Mouse (Mus musculus): ENCODE data around the gene Gabrd. TPM values are rescaled to one million over a fixed set of nuclear protein-coding genes. Genes with fewer than 3 reads are reported as not detected.

The Gabrd gene
- total and polyA plus RNA-seq, 3 experiments: 0.50 to 1.1 TPM; not detected in 1

GRCm38 (mm10) chr4:155344716-155345607 is 53.0 kb downstream of the Gabrd start:
- no peaks in the 10 kb centered on the region for H3K4me1 ChIP-seq (ENCODE audit: control insufficient read depth in 1 of 2, insufficient read depth in 2 of 2, low read length in 2 of 2)
- no peaks in the 10 kb centered on the region for H3K36me3 ChIP-seq (ENCODE audit: control insufficient read depth in 1 of 2, insufficient read depth in 2 of 2, low read length in 2 of 2)
- DNase-seq (ENCODE audit: low read depth, low spot score): no peak
- no peak for TF ChIP-seq SIN3A (IDR thresholded peaks at IDR 0.05; ENCODE audit: low read length)
- TF ChIP-seq MEF2A (IDR thresholded peaks at IDR 0.05; ENCODE audit: extremely low read depth, insufficient replicate concordance, low read depth, low read length, poor library complexity, severe bottlenecking): no peak
- TF ChIP-seq MYB (IDR thresholded peaks at IDR 0.05; ENCODE audit: low read depth, low read length): no peak
- TF ChIP-seq TBP (IDR thresholded peaks at IDR 0.05; ENCODE audit: low read depth, low read length): no peak
- TF ChIP-seq GABPA (IDR thresholded peaks at IDR 0.05; ENCODE audit: low read depth, low read length): no peak
- TF ChIP-seq MAX (IDR thresholded peaks at IDR 0.05; ENCODE audit: low read length): no peak
- TF ChIP-seq CHD2 (IDR thresholded peaks at IDR 0.05; ENCODE audit: low read length): no peak
- TF ChIP-seq USF2 (IDR thresholded peaks at IDR 0.05; ENCODE audit: borderline replicate concordance in 1 of 2, insufficient read depth in 1 of 2, low read depth in 1 of 2, low read length in 2 of 2): no peak
- TF ChIP-seq MYC (IDR thresholded peaks at IDR 0.05; ENCODE audit: low read depth, low read length): no peak
- TF ChIP-seq USF1 (IDR thresholded peaks at IDR 0.05; ENCODE audit: low read depth, low read length): no peak
- TF ChIP-seq EP300 (IDR thresholded peaks at IDR 0.05; ENCODE audit: low read depth in 1 of 2, low read length in 2 of 2): no peak
- no peak for TF ChIP-seq SMC3 (IDR thresholded peaks at IDR 0.05; ENCODE audit: low read depth, low read length)
- no peak for TF ChIP-seq MXI1 (IDR thresholded peaks at IDR 0.05; ENCODE audit: low read depth, low read length)
- TF ChIP-seq ZNF384 (IDR thresholded peaks at IDR 0.05; ENCODE audit: low read depth, low read length): no peak
- no peak for TF ChIP-seq RAD21 (IDR thresholded peaks at IDR 0.05; ENCODE audit: low read depth, low read length)
- H3K27me3 ChIP-seq (ENCODE audit: control insufficient read depth in 1 of 2, insufficient read depth in 2 of 2, low read length in 2 of 2): peaks cover 3 to 11% of the 10 kb centered on the region in 2 experiments; a peak in 3 of 4 replicates
- no peak overlapping the region for H3K27ac ChIP-seq (ENCODE audit: control insufficient read depth, low read depth, low read length)
- H3K9me3 ChIP-seq (replicated peaks; ENCODE audit: insufficient read depth, low read length): no peaks in the 10 kb centered on the region
- no peaks in the 10 kb centered on the region for H3K79me2 ChIP-seq (ENCODE audit: control insufficient read depth, insufficient read depth, low read length, poor library complexity)
- no peak overlapping the region for H3K9ac ChIP-seq (ENCODE audit: control insufficient read depth, low read depth, low read length, poor library complexity, severe bottlenecking)
- no peak overlapping the region for H3K4me3 ChIP-seq (ENCODE audit: control insufficient read depth in 1 of 2, insufficient read depth in 1 of 2, low read depth in 2 of 2, low read length in 2 of 2)

- no peaks in the 10 kb centered on the region for H3K4me1 ChIP-seq (ENCODE audit: control insufficient read depth in 1 of 2, insufficient read depth in 2 of 2, low read length in 2 of 2)
- H3K36me3 ChIP-seq (ENCODE audit: control insufficient read depth in 1 of 2, insufficient read depth in 2 of 2, low read length in 2 of 2): no peaks in the 10 kb centered on the region
- no peak overlapping the region for H3K4me3 ChIP-seq (ENCODE audit: control insufficient read depth in 1 of 2, insufficient read depth in 1 of 2, low read depth in 2 of 2, low read length in 2 of 2)
- no peak overlapping the region for H3K9ac ChIP-seq (ENCODE audit: control insufficient read depth, low read depth, low read length, poor library complexity, severe bottlenecking)
- H3K27me3 ChIP-seq (ENCODE audit: control insufficient read depth in 1 of 2, insufficient read depth in 2 of 2, low read length in 2 of 2): peaks cover 5 to 15% of the 10 kb centered on the region in 2 experiments
- DNase-seq (ENCODE audit: low read depth, low spot score): no peak
- TF ChIP-seq USF1 (IDR thresholded peaks at IDR 0.05; ENCODE audit: low read depth, low read length): no peak
- no peak for TF ChIP-seq TBP (IDR thresholded peaks at IDR 0.05; ENCODE audit: low read depth, low read length)
- TF ChIP-seq NRF1 (IDR thresholded peaks at IDR 0.05; ENCODE audit: insufficient read depth, low read depth, low read length, poor library complexity, severe bottlenecking): no peak
- TF ChIP-seq RAD21 (IDR thresholded peaks at IDR 0.05; ENCODE audit: low read depth, low read length): no peak
- TF ChIP-seq JUND (IDR thresholded peaks at IDR 0.05; ENCODE audit: low read depth, low read length): no peak
- TF ChIP-seq MEF2A (IDR thresholded peaks at IDR 0.05; ENCODE audit: extremely low read depth, insufficient replicate concordance, low read depth, low read length, poor library complexity, severe bottlenecking): no peak
- no peak for TF ChIP-seq USF2 (IDR thresholded peaks at IDR 0.05; ENCODE audit: borderline replicate concordance in 1 of 2, insufficient read depth in 1 of 2, low read depth in 1 of 2, low read length in 2 of 2)
- TF ChIP-seq ZKSCAN1 (IDR thresholded peaks at IDR 0.05; ENCODE audit: low read depth, low read length): no peak
- TF ChIP-seq ETS1 (IDR thresholded peaks at IDR 0.05; ENCODE audit: low read depth, low read length): no peak
- no peak for TF ChIP-seq HCFC1 (IDR thresholded peaks at IDR 0.05; ENCODE audit: low read depth, low read length)
- no peak overlapping the region for H3K27ac ChIP-seq (ENCODE audit: control insufficient read depth, low read depth, low read length)
- H3K9me3 ChIP-seq (replicated peaks; ENCODE audit: insufficient read depth, low read length): no peaks in the 10 kb centered on the region
- H3K79me2 ChIP-seq (ENCODE audit: control insufficient read depth, insufficient read depth, low read length, poor library complexity): no peaks in the 10 kb centered on the region
Observed at GRCm38 (mm10) chr4:155344299-155344600, 53.7 kb downstream of the Gabrd start.

All from MEL (cell line).